Mouse (Mus musculus) MN1 (cell line): Measurements from ENCODE around the gene Dusp21.

Experiments
- DNase-seq: peaks from one replicate; pipeline ENCODE4 v3.0.0-alpha.2; 2016; ENCODE audit warnings: low spot score

Gene Dusp21

GRCm38 (mm10) chrX:18145557-18145956, at the start of gene Dusp21:
Gene Dusp21, plus strand, starts transcription at chrX:18145857.
- DNase-seq: no peak

DNA sequence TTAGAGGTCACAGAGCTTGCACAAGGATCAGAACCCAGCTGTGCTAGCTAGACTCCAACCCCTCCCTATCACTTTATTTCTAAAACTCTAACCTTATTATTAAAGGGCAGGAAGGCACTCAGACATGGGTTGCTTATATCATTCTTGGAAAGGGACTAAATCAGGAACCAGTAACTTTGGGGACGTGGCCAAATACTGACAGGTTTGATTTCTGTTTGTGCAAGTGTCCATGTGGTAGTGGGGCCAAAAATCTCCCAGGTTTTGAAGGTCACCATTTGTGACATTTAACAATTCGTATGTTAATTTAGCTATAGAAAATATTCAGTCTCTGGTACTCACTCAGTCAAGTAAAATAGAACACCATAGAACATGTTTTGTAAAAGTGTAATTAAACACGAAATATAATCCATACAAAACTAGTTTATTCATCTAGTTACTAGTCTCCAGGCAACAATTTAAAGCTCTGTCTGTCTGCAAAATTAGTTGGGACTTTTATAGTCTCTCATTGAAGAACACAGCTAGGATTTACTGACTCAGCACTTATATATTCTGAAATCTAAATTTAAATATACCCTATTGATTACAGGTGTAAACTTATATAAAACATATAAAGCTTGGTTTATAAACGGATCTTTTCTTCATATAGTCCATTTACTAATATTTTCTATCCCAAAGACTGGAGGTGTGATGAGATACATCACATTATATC, 15.2 kb downstream of the Dusp21 start:
- DNase-seq: no peak

GRCm38 (mm10) chrX:18161796-18162191, 16.1 kb downstream of the Dusp21 start:
- DNase-seq: peak; percentile 73

DNA sequence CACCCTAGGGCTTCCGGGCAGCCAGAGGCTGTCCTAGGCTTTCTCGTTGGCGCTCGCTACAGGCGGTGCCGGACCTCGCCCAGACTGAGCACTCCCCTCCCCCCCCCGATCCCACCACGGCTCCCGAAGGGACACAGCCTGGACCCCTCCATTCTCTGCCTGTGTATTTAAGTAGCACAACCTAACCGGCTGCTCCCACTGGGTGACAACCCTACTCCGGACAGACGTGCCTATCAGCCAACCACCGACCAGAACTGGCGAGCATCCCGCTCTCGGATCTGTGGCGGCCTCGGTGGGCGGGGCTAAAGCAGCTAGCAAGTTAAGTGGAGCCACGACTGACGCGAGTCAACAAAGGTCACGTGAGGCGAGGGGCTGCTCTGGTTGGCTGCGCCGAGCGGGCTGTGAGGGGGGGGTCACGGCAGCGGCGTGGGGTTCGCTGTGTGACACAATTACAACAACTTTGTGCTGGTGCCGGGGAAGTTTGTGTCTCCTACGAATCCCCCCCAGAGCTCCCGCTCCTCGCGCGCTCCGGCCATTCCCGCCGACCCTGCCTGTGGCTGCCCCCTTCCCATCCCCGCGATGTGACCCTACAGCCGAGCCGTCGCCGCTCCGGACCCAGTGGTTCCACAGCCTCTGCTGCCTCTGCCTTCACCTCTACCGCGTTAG, 16.7 kb downstream of the Dusp21 start, which contains the start of gene Kdm6a:
Gene Kdm6a, plus strand, starts transcription at position 384 of the 666 bp plus-strand sequence.
- DNase-seq: peak; percentile 97

- peak; percentile 68 for DNase-seq
Measured at GRCm38 (mm10) chrX:18162861-18163731, 17.4 kb downstream of the Dusp21 start.

DNA sequence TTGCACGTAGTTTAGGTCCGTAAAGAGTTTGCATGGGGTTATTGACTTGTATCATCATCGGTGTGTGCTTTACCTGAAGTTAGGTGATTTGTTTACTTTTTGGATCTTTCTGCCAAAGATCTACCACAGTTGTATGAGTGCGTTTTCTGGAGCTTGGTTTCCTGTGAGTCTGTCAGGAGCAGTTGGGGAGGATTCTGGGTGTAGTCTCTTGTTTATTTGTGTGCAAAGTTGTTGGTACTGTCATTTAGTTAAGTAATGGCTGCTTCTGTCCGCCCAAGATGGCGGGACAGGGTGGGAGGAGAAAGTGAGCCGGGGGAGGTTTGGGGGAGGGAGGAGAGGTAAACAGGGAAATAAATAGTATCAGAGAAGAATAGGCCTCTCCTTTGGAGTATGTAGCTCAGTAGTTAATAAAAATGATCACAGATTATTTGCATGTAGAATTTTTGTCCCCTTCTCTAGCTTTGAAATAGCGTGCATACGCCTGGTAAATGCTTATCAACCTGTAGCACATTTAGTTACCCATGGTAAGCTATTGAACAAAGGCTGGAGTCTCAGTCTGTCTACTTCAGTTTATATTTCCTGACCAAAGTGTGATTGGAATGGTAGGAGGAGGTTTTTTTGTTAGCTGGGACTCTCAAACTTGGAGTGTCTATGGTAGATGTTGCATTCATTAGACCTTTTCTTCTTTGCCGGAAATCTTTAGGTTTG, 18.4 kb downstream of the Dusp21 start:
- peak; percentile 19 for DNase-seq

DNA sequence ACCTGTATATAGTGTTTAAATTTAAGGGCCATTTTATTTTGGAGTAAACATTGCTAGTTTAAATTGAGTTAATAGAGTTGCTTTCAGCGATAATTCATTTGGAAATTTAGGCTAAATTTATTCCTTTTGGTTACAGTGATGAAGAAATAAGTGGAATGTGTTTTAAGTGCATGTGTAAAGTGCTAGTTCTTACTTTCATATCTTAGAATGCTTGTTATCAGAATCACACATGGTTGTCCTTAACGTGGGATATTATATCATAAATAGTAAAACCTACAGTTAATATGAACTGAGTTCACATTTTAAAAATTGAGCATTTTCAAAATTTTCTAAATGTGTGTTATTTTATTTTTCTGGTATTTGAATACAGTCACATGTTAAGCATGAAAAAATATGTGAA, 19.5 kb downstream of the Dusp21 start:
- DNase-seq: no peak

DNA sequence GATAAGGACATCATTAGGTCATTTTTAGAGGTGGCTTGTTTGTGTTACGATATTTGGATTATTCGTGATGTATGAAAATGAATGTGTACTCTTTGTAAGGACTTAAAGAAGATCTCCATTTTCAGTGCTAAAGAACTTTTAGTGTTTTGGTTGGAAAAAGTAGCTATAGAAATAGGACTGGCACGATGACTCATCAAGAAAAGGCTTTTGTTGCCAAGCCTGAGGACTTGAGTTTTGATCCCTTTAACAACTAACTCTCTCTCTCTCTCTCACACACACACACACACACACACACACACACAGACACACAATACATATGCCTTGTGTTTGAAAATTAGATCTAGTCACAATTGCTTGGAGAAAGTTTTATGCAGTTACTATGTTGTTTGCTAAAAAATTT, 21.3 kb downstream of the Dusp21 start:
- DNase-seq: no peak

- no peak for DNase-seq
Measured at GRCm38 (mm10) chrX:18168940-18169339, 23.3 kb downstream of the Dusp21 start.

DNA sequence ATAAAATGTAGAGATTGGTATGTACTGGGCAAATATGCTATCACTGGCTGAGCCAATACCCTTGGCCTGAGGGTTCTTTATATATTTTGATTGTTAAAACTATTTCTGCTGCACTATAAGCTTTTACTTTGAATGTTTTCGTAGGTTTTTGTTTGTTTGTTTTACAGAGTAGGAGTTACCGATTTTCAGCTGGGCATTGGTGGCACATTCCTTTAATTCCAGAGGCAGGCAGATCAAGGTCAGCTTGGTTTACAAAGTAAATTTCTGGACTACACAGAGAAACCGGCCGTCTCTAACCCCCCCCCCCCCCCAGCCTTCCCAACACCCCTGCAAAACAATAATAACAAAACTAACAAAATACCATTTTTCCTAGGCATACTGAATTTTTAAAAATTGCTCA, 29.2 kb downstream of the Dusp21 start:
- DNase-seq: no peak

DNA sequence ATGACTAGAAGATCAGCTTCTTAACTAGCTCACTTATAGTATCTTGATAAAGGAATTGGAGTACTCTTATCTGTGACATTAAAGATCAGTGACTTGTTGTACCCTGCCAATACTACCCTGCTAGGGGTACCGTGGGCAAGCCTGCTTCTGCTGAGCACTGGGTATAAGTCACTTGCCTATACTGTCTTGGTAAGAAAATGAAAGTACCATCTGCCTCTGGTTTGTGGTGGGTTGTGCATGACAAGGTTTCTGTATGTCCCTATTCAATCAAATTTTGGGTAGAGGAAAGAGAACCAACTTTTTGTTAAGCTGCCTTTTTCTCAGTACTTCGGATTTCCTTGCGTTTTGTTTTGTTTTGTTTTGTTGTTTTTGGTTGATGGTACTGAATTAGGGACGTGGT, 32.1 kb downstream of the Dusp21 start:
- DNase-seq: no peak

- DNase-seq: no peak
Measured at GRCm38 (mm10) chrX:18179492-18179891, 33.8 kb downstream of the Dusp21 start.

DNA sequence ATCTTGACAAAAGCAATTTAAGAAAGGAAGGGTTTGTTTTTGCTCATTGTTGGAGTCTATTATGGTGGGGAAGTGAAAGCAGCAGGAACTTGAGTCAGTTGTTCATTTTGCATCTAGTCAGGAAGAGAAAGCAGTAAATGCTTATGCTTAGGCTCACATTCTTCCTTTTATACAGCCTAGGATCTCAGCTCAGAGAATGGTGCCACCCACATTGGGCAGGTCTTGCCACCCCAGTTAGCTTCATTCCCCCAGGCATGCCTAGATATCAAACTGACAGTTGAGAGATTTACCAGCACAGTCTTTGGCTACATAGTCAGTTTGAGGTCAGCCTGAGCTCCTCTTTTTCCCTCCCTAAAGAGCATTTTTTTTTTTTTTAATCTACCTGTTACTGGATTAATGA, 41.5 kb downstream of the Dusp21 start:
- no peak for DNase-seq

DNA sequence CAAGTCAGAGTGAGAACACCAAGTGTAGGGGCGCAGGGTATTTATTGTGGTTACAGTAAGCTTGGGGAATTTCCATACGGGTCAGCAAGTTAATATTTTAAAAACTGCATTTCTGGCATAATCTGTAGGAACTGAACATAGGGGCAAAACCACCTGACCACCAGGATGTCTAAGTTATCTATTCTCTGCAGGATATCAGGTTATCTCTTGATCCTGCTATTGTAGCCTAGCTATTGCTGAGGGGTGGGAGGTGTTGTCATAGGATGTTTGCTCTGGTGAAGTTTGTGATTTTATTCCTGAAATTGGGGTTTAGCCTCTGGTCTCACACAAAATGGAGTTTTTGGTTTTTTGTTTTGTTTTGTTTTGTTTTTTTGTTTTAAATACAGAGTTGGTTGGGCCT, 42.6 kb downstream of the Dusp21 start:
- no peak for DNase-seq
